Comparison of ENCODE assay signal across 50 mouse cellular contexts in genomic region chr4:118958812-118959211, GRCm38 (mm10). TPM values are rescaled to one million over a fixed set of nuclear protein-coding genes. Genes with fewer than 3 reads are reported as not detected.
"Had no signal": no experiment of that assay in that cellular context is flagged by ENCODE, and none has a peak within 500 bp of the region (broad histone marks: within the 10 kb centered on the region; RNA-seq: fewer than 3 reads in every experiment).

No protein-coding gene starts in this region.

- ATAC-seq: hindbrain, embryonic 16.5 days; hindbrain, postnatal 0 days; inflammation-experienced regulatory T-cells, adult 6 months; intestine, embryonic 15.5 days; intestine, embryonic 16.5 days; intestine, postnatal 0 days had no signal

- H3K36me3 ChIP-seq: heart, embryonic 13.5 days; heart, embryonic 15.5 days; hindbrain, embryonic 10.5 days; hindbrain, embryonic 12.5 days; hindbrain, embryonic 13.5 days; hindbrain, embryonic 15.5 days; intestine, embryonic 15.5 days; kidney, embryonic 15.5 days had no signal

- H3K27ac ChIP-seq: heart, embryonic 13.5 days; heart, embryonic 15.5 days; hindbrain, embryonic 10.5 days; hindbrain, embryonic 12.5 days; hindbrain, embryonic 13.5 days; hindbrain, embryonic 14.5 days; hindbrain, embryonic 15.5 days; hindbrain, postnatal 0 days; intestine, embryonic 15.5 days; kidney, embryonic 15.5 days; kidney, postnatal 0 days; layer of hippocampus, adult 2 months; left cerebral cortex, adult 2 months had no signal

- H3K27me3 ChIP-seq: heart, embryonic 13.5 days; heart, embryonic 15.5 days; hindbrain, embryonic 12.5 days; hindbrain, embryonic 13.5 days; hindbrain, embryonic 15.5 days; intestine, embryonic 15.5 days; kidney, embryonic 15.5 days had no signal

- DNase-seq: heart, postnatal 10 days; heart, postnatal 14 days; heart, postnatal 36 days; heart, postnatal 4 days; kidney, adult 11 months; kidney, adult 18-20 months; kidney, adult 2 months; kidney, adult 8-10 months; kidney, adult 9 months; kidney, postnatal 10 days; kidney, postnatal 14 days; kidney, postnatal 25 days; kidney, postnatal 36 days; kidney, postnatal 4 days; layer of hippocampus, adult 9-11 months; layer of hippocampus, postnatal 36 days had no signal

- H3K4me2 ChIP-seq: heart, embryonic 11.5 days; heart, embryonic 13.5 days; heart, embryonic 15.5 days; hindbrain, embryonic 12.5 days; hindbrain, embryonic 13.5 days; hindbrain, embryonic 14.5 days; hindbrain, embryonic 15.5 days; intestine, embryonic 15.5 days; kidney, embryonic 15.5 days had no signal

- H3K4me1 ChIP-seq: heart, embryonic 13.5 days; heart, embryonic 15.5 days; hindbrain, embryonic 10.5 days; hindbrain, embryonic 12.5 days; hindbrain, embryonic 13.5 days; hindbrain, embryonic 15.5 days; intestine, embryonic 15.5 days; kidney, embryonic 15.5 days had no signal

- H3K9me3 ChIP-seq: heart, embryonic 13.5 days; heart, embryonic 15.5 days; hindbrain, embryonic 10.5 days; hindbrain, embryonic 12.5 days; hindbrain, embryonic 13.5 days; hindbrain, embryonic 15.5 days; intestine, embryonic 15.5 days; kidney, embryonic 15.5 days had no signal

- H3K4me3 ChIP-seq: heart, embryonic 13.5 days; heart, embryonic 15.5 days; hindbrain, embryonic 10.5 days; hindbrain, embryonic 12.5 days; hindbrain, embryonic 13.5 days; hindbrain, embryonic 15.5 days; intestine, embryonic 15.5 days; kidney, embryonic 15.5 days; layer of hippocampus, adult 2 months; left cerebral cortex, adult 2 months had no signal

- H3K9ac ChIP-seq: heart, embryonic 13.5 days; heart, embryonic 15.5 days; hindbrain, embryonic 12.5 days; hindbrain, embryonic 13.5 days; hindbrain, embryonic 14.5 days; hindbrain, embryonic 15.5 days; intestine, embryonic 15.5 days; kidney, embryonic 15.5 days had no signal

RNA-seq across cellular contexts. Expression of gene Lao1, which starts 2.6 kb away (rescaled TPM):
- total RNA-seq: heart, postnatal 4 days; hematopoietic stem cell, adult 5-6 weeks; left cerebral cortex, adult 18-20 months had no signal
- polyA plus RNA-seq: heart, embryonic 11.5 days; heart, embryonic 13.5 days; heart, embryonic 14.5 days; heart, embryonic 15.5 days; heart, embryonic 16.5 days; heart, postnatal 0 days; hindbrain, embryonic 10.5 days; hindbrain, embryonic 11.5 days; hindbrain, embryonic 12.5 days; hindbrain, embryonic 13.5 days; hindbrain, embryonic 14.5 days; hindbrain, embryonic 15.5 days; inflammation-experienced regulatory T-cells, adult 6 months; intestine, embryonic 14.5 days; intestine, embryonic 15.5 days; intestine, embryonic 16.5 days; kidney, adult 2 months; kidney, embryonic 14.5 days; kidney, embryonic 15.5 days; kidney, embryonic 16.5 days; kidney, postnatal 0 days had no signal

RNA-seq across cellular contexts. Expression of gene Olfr1328, which starts 20.4 kb away (rescaled TPM):
- total RNA-seq: heart, adult 8-10 months; heart, postnatal 10 days; heart, postnatal 14 days; heart, postnatal 36 days; heart, postnatal 4 days; hematopoietic stem cell, adult 5-6 weeks; hindbrain, postnatal 0 days; layer of hippocampus, adult 18-20 months; layer of hippocampus, adult 2 months; layer of hippocampus, adult 8-10 months; layer of hippocampus, postnatal 10 days; layer of hippocampus, postnatal 14 days; layer of hippocampus, postnatal 25 days; layer of hippocampus, postnatal 36 days; left cerebral cortex, adult 18-20 months; left cerebral cortex, adult 2 months had no signal
- polyA plus RNA-seq: heart, embryonic 11.5 days; heart, embryonic 13.5 days; heart, embryonic 14.5 days; heart, embryonic 16.5 days; heart, postnatal 0 days; hindbrain, embryonic 10.5 days; hindbrain, embryonic 11.5 days; hindbrain, embryonic 12.5 days; hindbrain, embryonic 13.5 days; hindbrain, embryonic 14.5 days; hindbrain, embryonic 15.5 days; hindbrain, embryonic 16.5 days; hindbrain, postnatal 0 days; inflammation-experienced regulatory T-cells, adult 6 months; intestine, embryonic 14.5 days; intestine, embryonic 15.5 days; intestine, embryonic 16.5 days; intestine, postnatal 0 days; kidney, adult 2 months; kidney, embryonic 14.5 days; kidney, embryonic 15.5 days; kidney, embryonic 16.5 days; kidney, postnatal 0 days; large intestine, adult 2 months had no signal

RNA-seq across cellular contexts. Expression of gene Olfr1329, which starts 41.5 kb away (rescaled TPM):
- total RNA-seq: heart, adult 8-10 months; heart, postnatal 10 days; heart, postnatal 14 days; heart, postnatal 36 days; heart, postnatal 4 days; hematopoietic stem cell, adult 5-6 weeks; hindbrain, postnatal 0 days; layer of hippocampus, adult 18-20 months; layer of hippocampus, adult 2 months; layer of hippocampus, adult 8-10 months; layer of hippocampus, postnatal 10 days; layer of hippocampus, postnatal 14 days; layer of hippocampus, postnatal 25 days; layer of hippocampus, postnatal 36 days; left cerebral cortex, adult 18-20 months; left cerebral cortex, adult 2 months had no signal
- polyA plus RNA-seq: heart, embryonic 11.5 days; heart, embryonic 13.5 days; heart, embryonic 14.5 days; heart, embryonic 15.5 days; heart, embryonic 16.5 days; heart, postnatal 0 days; hindbrain, embryonic 10.5 days; hindbrain, embryonic 11.5 days; hindbrain, embryonic 12.5 days; hindbrain, embryonic 13.5 days; hindbrain, embryonic 14.5 days; hindbrain, embryonic 15.5 days; hindbrain, embryonic 16.5 days; hindbrain, postnatal 0 days; inflammation-experienced regulatory T-cells, adult 6 months; intestine, embryonic 14.5 days; intestine, embryonic 15.5 days; intestine, embryonic 16.5 days; intestine, postnatal 0 days; kidney, adult 2 months; kidney, embryonic 14.5 days; kidney, embryonic 15.5 days; kidney, embryonic 16.5 days; kidney, postnatal 0 days; large intestine, adult 2 months had no signal
